Mouse (Mus musculus) erythroblast, embryonic 14.5 days (primary cell): ENCODE results near the gene Smad9.

Experiments
- GATA1 ChIP-seq: IDR thresholded peaks from 2 replicates; pipeline ENCODE4 v1.6.1; 2012; ENCODE audit warnings: low read length, inconsistent platforms, mixed read lengths
- TAL1 ChIP-seq: IDR thresholded peaks from 3 replicates; pipeline ENCODE4 v1.6.1; 2012; ENCODE audit warnings: low read length, inconsistent platforms, mixed read lengths

- TF ChIP-seq TAL1 (no peak), GATA1 (no peak)
Observed at GRCm38 (mm10) chr3:54708972-54709371, 46.4 kb upstream of the Smad9 start.
